Mouse (Mus musculus): ENCODE data around the gene H2-Aa.
A peak's percentile ranks its signal among the peaks of the same experiment; 100 is the strongest.

The H2-Aa gene

DNA sequence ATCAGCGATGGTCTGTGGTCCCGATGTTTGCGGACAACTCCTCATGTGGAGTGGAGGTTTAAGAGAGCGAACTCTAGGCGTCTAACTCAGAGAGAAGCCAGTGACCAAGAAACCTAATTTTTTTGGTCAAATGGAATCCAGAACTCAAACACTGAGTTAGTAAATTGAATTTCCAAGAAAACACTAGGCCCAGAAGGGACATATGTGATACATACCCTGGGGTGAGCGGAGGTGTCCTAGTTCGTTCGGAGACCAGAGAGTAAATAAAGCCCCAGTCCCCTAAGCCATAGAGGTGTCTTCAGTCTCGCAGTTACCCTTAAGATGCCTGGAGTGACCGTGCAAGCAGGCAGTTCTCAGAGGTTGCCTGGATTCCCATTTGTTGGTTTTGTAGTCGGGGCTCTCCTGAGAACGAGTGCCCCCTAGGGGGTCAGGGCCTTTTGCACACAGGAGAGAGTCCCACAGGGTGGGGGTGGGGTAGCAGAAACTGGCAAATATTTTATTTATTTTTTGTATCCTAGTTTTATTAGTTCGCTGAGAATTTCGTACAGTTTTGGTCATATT is 23.7 kb downstream of the H2-Aa start:
- no peak for DNase-seq (ENCODE audit: low read depth, low spot score)

DNA sequence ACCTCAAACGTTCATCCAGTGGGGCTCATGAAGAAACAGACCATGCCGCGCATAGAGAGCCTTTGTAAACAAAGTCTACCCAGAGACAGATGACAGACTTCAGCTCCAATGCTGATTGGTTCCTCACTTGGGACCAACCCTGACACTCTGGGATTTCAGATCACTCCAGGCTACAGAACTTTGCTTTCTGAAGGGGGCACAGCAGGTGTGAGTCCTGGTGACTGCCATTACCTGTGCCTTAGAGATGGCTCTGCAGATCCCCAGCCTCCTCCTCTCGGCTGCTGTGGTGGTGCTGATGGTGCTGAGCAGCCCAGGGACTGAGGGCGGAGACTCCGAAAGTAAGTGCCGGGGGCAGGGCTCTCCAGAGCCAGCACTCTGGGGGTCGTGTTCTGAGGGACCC is 24.6 kb downstream of the H2-Aa start:
- peak; percentile 81 for DNase-seq (ENCODE audit: low read depth, low spot score)

DNA sequence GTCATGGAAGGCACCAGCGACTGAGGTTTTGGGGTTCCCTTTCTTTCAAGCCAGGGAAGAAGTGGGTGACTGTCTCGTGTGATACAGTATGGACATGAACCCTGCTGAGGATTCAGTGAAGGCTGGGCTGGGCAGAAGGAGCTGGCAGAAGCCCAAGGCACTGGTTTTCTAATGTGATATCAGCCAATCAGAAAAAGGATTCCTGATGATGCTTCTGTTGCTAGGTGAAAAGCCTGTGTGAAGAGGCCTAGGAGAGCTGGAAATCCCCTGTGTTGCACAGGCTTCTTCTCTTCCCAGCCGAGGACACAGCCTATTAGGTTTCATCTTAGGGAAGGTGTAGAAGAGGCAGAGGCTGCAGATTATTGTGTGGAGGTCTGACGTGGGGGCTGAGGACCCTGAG is 26.1 kb downstream of the H2-Aa start:
- DNase-seq (ENCODE audit: low read depth, low spot score) = peak; percentile 79

DNA sequence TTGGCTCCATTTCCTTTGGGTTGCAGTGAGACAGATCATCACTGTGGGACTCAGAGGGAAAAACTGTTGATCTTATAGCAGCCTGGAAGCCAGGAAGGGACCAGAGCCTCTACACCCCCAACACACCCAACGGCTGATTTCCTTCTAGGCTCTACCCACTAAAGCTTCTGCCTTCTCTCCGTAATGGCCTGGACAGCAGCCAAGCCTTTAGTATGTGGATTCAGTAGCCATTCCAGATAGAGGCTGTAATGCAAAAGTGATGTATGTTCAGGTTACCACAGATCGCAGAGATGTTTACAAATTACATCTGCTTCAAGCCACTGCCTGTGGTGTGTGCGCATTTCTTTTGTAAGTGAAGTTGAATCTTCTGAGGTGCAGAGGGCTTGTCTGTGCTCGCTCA is 27.1 kb downstream of the H2-Aa start:
- no peak for DNase-seq (ENCODE audit: low read depth, low spot score)

DNA sequence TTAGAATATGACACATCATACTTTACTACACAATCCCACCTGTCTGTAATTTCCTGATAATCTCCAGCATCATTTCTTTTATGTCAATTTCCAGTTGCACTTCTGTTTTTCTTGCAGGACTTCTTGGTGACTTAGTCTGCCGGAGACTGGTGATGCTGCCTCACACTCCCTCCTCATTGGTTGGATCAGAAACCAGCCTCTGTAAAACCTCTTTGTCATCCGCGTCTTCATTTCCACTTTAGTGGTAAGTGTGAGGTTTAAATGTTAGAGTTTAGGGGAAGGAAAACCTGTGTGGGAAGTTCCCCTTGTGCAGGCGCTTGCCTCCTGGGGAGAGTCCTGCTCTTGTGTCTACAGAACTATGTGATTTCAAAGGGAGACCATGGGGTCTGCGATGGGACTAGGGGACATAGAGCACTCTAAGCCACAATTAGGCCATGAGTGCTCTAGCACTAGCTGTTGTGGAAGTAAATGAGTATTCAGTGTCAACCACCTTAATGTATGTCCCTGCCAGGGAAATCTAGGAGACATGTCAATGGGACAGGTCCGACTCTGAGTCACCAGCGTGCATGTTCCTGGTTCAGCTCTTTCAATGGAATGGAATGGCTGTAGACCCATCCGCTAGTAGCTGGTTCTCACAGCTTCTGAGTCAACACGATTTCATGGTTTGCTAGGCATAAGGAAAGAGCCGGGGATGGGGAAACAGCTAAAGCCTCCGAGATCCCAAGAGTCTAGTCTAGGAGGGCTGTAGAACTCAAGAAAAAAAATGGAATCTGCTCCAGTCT is 29.8 kb downstream of the H2-Aa start, which contains the start of gene H2-Ab1:
H2-Ab1 (plus strand) TSS at position 96 of the 782 bp plus-strand sequence.
- DNase-seq (ENCODE audit: low read depth, low spot score) = no peak

DNA sequence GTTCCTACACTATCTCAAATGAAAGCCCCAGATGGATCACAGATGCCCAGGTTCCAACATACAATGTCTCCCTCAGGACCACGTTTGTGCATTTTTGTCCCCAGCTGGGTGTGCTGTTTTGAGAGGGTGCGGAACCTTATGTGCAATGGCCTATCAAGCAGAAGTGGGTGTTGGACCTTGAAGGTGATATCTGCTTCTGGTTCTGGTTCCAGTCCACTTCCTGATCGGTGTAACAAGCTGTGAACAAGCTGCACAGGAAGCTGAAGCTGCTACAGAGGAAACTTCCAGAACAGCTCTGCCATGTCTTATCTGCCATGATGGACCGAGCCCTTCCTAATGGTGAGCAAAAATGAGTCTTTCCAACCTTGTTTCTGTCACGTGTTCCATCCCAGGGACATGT is 31.1 kb downstream of the H2-Aa start:
- no peak for DNase-seq (ENCODE audit: low read depth, low spot score)

DNA sequence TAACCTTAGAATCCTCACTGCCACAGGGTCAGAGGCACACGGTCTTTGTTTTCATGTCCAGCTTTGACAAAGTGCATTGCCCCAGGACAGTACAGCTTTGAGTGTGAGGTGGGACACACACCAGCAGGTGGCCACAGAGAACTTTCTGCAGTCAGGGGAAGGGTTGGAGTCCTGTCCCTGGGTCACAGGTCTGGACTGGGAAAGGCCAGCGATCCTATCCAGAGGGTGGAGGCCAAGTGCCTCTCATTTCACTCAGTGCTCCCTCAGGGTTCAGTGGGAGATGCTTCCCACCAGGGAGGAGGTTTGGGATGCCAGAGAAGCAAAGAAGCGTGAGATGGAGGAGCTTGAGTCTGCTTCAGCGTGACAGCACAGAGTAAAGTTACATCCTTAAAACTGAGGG is 36.0 kb downstream of the H2-Aa start:
- DNase-seq (ENCODE audit: low read depth, low spot score) = no peak

DNA sequence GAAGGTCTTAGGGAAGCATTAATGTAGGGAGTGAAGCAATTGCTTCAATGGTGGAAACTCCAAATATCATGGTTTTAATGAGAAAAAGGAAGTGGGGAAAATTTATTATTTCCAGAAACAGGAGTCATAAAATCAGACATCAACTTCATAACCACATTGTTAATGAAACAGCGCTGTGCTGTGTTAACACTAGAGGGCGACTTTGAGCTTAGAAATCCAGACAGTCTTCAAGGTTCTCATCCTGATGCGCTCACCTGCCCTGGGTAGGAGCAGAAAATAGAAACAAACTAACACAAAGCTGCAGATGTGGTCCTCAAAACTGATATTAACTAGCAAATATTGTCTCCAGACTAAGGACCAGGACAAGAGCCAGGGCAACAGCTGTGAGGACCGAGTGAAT is 37.7 kb downstream of the H2-Aa start:
- DNase-seq (ENCODE audit: low read depth, low spot score) = peak; percentile 34

DNA sequence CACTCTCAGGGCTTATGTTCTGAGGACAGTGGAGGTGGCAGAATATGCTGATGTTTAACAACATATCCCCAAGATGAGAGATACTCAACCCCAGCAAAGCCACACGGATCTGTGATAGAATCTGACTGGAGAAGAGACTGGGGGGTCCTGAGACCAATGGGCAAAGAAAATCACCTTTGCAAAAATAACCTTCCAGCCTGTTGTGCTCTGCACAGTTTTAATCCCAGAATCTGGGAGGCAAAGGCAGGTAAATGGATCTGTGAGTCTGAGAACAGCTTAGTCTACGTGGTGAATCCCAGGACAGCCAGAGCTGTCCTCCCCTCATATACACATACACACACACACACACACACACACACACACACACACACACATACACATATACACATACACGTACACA is 38.3 kb downstream of the H2-Aa start:
- DNase-seq (ENCODE audit: low read depth, low spot score) = no peak

DNA sequence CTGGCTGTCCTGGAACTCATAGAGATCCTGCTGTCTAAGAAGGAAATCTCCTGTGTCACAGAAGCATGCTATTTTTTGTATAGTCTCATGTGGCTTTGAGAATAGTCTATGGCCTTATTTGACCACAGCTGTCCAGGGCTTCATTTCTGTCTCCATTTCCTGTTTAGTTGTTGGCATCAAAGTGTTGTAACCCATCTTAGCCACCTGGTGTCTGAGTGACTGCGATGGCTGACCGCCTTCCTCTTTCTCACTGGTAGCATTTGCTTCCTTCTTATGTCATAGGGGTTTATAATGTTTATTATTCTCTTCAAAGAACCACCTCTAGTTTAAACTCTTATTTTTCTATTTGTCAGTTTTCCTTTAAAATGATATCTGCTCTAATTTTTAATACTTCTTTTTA is 38.9 kb downstream of the H2-Aa start:
- no peak for DNase-seq (ENCODE audit: low read depth, low spot score)

DNA sequence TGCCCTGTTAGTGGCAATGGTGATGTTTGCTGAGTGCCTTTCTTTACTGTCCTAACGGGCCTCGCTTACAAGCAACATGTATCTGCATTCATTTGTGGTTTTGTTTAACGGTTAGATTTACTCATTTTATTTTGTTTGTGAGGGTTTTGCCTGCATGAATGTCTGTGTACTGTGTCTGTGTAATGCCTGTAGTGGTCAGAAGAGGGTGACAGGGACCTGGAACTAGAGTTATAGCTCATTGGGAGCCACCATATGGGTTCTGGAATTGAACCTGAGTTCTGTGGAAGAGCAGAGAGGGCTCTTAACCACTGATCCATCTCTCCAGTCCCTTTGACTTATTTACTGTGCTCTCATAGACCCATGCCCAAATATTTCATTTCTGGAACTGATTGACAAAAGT is 40.6 kb downstream of the H2-Aa start:
- DNase-seq (ENCODE audit: low read depth, low spot score) = no peak

DNA sequence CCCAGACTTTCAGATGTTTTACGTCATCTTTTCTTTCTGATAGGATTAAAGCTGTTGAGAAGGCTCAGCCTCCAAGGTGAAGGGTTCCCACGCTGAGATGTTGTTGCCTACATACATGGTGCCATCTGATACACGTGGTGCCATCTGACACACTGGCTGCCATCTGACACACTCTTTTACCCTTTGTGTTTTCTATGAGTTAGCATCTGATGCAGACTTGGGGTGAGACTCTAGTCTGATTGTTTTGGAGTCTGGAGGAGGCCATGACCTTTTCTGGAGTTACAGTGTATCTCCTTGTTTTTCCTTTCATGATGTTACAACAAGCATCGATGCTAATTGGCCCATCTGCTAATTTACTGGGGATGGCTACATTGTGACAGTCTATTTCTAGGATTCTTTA is 43.0 kb downstream of the H2-Aa start:
- DNase-seq (ENCODE audit: low read depth, low spot score) = no peak

DNA sequence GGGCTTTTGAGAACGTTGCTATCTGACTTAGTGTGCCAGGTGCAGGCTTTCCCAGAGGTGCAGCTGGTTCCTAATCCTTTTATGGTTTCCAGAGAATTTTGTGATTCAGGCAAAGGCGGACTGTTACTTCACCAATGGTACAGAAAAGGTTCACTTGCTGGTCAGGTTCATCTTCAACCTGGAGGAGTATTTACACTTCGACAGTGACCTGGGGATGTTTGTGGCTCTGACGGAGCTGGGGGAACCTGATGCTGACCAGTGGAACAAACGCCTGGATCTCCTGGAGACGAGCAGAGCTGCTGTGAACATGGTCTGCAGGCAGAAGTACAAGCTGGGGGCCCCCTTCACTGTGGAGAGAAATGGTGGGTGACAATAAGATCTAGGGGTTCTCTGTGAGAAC is 46.7 kb downstream of the H2-Aa start:
- DNase-seq (ENCODE audit: low read depth, low spot score) = no peak

DNA sequence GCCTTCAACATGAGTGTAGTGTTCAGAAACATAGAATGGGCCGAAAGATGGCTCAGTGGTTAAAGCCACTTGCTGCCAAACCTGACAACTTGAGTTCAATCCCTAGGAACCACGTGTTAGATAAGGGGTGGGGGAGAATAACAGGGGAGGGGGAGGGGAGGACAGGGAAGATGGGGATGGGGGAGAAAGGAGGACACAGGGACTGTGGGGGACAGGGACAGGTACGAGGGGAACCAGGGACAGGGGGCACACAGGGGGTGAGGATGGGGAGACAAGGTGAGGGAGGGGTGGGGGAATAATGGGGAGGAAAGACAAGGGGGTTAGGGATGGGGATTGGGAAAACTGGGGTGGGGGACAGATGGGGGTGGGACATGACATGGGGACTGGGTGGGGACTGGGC is 47.3 kb downstream of the H2-Aa start:
- DNase-seq (ENCODE audit: low read depth, low spot score) = no peak

DNA sequence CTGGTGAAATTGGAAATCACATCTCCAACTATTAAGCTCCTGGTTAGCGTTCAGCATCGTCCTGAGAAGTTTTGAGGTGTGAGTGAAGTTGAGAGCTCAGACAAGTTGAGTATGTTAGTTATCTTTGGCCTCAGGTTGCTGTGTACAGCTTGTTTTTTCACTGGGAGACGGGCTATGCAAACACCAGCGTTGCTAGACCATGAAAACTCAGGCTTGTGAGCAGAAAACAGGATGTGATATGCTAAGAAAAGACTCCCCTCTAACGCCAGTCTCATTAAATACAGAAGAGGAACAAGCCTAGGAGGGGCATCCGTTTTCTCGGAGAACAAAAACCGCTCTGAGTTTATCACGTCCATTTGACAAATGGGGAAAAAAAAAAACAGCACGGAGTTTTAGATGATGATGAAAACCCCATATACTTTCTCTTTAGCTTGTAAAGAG is 48.0 kb downstream of the H2-Aa start:
- DNase-seq (ENCODE audit: low read depth, low spot score) = no peak

DNA sequence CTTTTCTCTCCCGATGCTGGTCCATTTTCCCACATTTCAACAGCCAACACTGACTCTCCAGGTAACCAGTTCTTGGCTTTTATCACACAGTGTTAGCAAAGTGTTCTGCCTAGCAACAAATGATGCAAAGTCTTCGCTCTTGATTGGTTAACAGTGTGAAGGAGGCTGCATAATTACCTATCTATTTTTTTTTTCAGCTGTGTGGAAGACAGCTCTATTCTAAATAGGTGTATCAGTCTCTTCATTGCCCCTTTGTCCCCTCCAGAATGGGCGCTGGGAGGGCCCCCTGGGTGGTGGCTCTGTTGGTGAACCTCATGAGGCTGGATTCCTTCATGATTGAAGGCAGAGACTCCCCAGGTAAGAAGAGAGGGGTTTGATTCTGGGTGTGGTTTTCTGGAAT is 48.9 kb downstream of the H2-Aa start, which contains the start of gene H2-Ob:
H2-Ob (plus strand) TSS at position 198 of the 400 bp plus-strand sequence.
- DNase-seq (ENCODE audit: low read depth, low spot score) = peak; percentile 29

DNA sequence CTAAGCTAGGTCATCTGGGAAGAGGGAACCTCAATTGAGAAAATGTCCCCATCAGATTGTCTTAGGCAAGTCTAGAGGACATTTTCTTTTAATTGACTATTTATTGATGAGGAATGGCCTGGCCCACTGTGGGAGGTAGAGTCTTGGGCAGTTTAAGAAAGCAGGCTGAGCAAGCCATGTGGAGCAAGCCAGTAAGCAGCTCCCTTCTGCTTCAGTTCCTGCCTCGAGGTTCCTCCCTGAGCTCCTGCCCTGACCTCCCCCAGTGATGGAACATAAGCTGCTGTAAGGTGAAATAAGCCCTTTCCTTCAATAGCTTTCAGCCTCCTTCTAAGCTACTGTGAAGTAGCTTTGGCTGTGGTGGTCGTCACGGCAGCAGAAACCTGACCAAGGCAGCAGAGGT is 49.9 kb downstream of the H2-Aa start:
- no peak for DNase-seq (ENCODE audit: low read depth, low spot score)

DNA sequence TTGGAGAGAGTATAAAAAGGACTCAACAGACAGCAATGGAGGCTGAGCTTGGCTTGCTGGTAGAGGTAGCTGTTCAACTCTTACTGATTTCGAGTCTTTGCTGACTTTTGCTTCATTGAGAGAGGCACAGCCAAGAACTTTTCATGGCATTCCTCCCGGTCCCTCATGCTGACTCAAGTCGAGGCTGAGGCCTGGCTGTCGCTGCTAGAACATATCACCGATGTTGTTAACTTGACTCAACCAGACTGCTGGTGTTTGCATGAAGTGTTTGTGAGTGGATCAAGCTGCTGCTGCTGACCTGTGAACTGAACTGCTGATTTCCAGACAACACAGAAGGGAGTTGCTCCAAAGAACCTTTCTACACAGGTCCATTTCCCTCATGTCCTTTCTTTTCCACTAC is 50.9 kb downstream of the H2-Aa start:
- DNase-seq (ENCODE audit: low read depth, low spot score) = no peak

DNA sequence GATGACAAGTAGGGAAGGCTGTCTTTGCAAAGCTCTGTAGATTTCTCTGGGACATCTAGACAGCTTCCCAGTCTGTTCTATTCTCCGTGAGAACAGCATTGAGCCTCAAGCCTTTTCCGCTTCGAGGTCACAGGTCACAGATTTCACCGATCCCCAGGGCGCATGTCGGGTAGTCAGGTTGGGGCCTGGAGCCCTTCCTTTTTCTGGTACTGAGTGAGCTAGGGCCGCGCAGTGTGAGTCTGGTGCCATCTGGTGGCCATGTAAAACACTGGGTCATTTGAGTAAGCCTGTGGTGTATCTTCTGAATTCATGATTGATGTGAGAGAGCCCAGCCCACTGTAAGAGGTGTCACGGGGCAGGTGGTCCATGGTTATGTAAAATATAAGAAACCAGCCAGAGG is 52.7 kb downstream of the H2-Aa start:
- peak; percentile 69 for DNase-seq (ENCODE audit: low read depth, low spot score)
